Mouse (Mus musculus) liver, embryonic 14.5 days (tissue): ENCODE data around the gene Prrg2. TPM values are rescaled to one million over a fixed set of nuclear protein-coding genes. Genes with fewer than 3 reads are reported as not detected.

Experiments used
- ATAC-seq: fragments of 200-750 bp; cut with Nextera tagmentation; 2 replicates; pipeline ENCODE4 v1.8.0; 2017; ENCODE audit warnings: moderate number of reproducible peaks, mild to moderate bottlenecking, moderate library complexity; ENCODE audit not compliant: insufficient read depth
- DNase-seq, 3 experiments: peaks; one replicate each; pipeline ENCODE4 v3.0.0-alpha.2; 2012 to 2013; ENCODE audit warnings: low read depth in 3 of 3, low spot score in 3 of 3
- H3K27ac ChIP-seq: fragments of 300-500 bp; sonication (generic); 2 replicates; pipeline ENCODE4 v1.5.1; 2014; ENCODE audit warnings: moderate library complexity, mild to moderate bottlenecking, control low read depth, inconsistent platforms
- H3K27me3 ChIP-seq: fragments of 300-500 bp; sonication (generic); 2 replicates; pipeline ENCODE4 v1.6.1; 2014; ENCODE audit warnings: mild to moderate bottlenecking, low read length, moderate library complexity; ENCODE audit not compliant: control insufficient read depth, insufficient read depth
- H3K36me3 ChIP-seq: fragments of 300-500 bp; sonication (generic); replicated peaks from 2 replicates; pipeline ENCODE4 v1.6.1; 2014; ENCODE audit warnings: low read depth; ENCODE audit not compliant: control insufficient read depth, insufficient read depth
- H3K4me1 ChIP-seq, 2 experiments: fragments of 200-500 bp in 1 of 2; fragments of 300-500 bp in 1 of 2; sonication (generic) in 1 of 2; replicated peaks; 2 replicates each; pipeline ENCODE4 v1.6.1; 2012 to 2014; ENCODE audit warnings: antibody characterized with exemption in 1 of 2, inconsistent platforms in 1 of 2, low read length in 1 of 2; ENCODE audit not compliant: control insufficient read depth in 2 of 2, insufficient read depth in 2 of 2
- H3K4me2 ChIP-seq: fragments of 300-500 bp; sonication (generic); 2 replicates; pipeline ENCODE4 v1.6.1; 2014; ENCODE audit warnings: low read depth, mild to moderate bottlenecking, control low read depth, moderate library complexity
- H3K4me3 ChIP-seq, 2 experiments: fragments of 200-500 bp in 1 of 2; fragments of 300-500 bp in 1 of 2; sonication (generic) in 1 of 2; 2 replicates each; pipeline ENCODE4 v1.5.1; 2012 to 2014; ENCODE audit warnings: low read depth in 2 of 2, low read length in 2 of 2, mild to moderate bottlenecking in 2 of 2, control low read depth in 1 of 2, inconsistent platforms in 1 of 2, moderate library complexity in 1 of 2; ENCODE audit not compliant: insufficient read depth in 1 of 2
- H3K9ac ChIP-seq: fragments of 300-500 bp; sonication (generic); replicated peaks from 2 replicates; pipeline ENCODE4 v1.6.1; 2014; ENCODE audit warnings: mild to moderate bottlenecking, control low read depth, moderate library complexity
- H3K9me3 ChIP-seq: fragments of 300-500 bp; sonication (generic); 2 replicates; pipeline ENCODE4 v1.6.1; 2016; ENCODE audit warnings: low read length, mixed read lengths; ENCODE audit not compliant: control insufficient read depth
- CTCF ChIP-seq: IDR thresholded peaks from 2 replicates; pipeline ENCODE4 v1.5.1; 2016; ENCODE audit warnings: antibody characterized with exemption, low read depth, control low read depth
- EP300 ChIP-seq: IDR thresholded peaks from 2 replicates; pipeline ENCODE4 v1.6.1; 2016; ENCODE audit warnings: antibody characterized with exemption, low read depth
- WGBS: fragments of 180-500 bp; shearing (Covaris S2); extraction: QIAGEN DNeasy Blood & Tissue Kit; methylation state at CpG from one replicate; pipeline ENCODE4 v1.1.7; 2014; ENCODE audit not compliant: insufficient replicate concordance; 5-methylcytosine and 5-hydroxymethylcytosine counted together
- polyA plus RNA-seq, 2 experiments: library from polyadenylated mRNA; depleted of rRNA in 1 of 2; stranded (reverse) in 1 of 2; unstranded in 1 of 2; fragments of >200 nt; fragmentation: Nextera tagmentation in 1 of 2; extraction: Ambion mirVana in 1 of 2; gene quantifications; 2 replicates each; pipeline versions ENCODE4 v1.2.1 to v1.2.3; 2012 to 2014

Gene Prrg2
- polyA plus RNA-seq, 2 experiments, result 6.2 to 8.5 TPM

DNA sequence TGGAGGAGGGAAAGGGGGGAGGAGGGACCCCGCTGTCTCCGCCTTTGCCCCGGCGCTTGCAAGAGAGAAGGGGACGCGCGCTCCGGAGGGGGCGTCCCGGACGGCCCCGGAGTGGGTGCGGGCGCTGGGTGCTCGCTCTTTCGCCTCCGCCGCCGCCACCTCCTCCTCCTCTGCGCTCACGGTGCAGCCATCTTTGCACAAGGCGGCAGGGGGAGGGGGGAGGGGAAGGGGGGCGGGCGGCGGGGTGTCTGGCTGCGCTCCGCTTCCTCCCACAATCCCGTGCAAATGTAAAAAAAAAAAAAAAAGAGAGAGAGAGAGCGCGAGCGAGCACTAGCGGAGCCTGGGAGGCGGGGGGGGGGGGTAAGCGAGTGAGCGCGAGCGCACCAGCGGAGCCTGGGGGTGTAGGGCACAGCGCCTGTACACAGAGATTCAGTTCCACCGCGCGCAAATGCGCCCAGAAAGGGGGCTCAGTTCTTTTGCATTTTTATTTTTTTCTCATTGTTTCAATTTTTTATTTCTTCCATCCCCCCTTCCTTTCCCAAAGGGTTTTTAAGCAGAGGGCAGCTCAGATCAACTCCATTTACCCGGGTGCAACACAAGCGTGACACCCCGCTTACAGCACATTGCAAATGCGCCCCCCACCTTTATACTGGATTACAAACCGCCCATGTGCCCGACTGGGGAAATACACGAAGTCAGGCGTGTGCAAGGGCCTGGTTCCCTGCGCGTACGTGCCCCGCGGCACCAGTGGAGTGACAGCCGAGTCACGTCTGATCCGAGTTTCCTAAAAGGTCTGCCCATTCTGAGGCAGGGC is 9.2 kb downstream of the Prrg2 start:
- no peaks in the 10 kb centered on the region for H3K27me3 ChIP-seq
- TF ChIP-seq EP300, result no peak
- TF ChIP-seq CTCF, result no peak
- H3K4me1 ChIP-seq, result peaks cover 14% of the 10 kb centered on the region in 2 experiments
- DNase-seq (peak in 1 of 3 experiments; percentile 54), ATAC-seq (peak; percentile 47)
- peaks cover 6% of the 10 kb centered on the region for H3K36me3 ChIP-seq
- H3K27ac ChIP-seq, result peak overlapping the region; percentile 58
- peak overlapping the region; percentile 84 for H3K4me2 ChIP-seq
- peak overlapping the region; percentile 65 to 68 for H3K4me3 ChIP-seq
- H3K9me3 ChIP-seq, result no peaks in the 10 kb centered on the region
- WGBS, result under 1% methylated on average over 32 of the region's 59 CpGs
- peak overlapping the region; percentile 74 for H3K9ac ChIP-seq

DNA sequence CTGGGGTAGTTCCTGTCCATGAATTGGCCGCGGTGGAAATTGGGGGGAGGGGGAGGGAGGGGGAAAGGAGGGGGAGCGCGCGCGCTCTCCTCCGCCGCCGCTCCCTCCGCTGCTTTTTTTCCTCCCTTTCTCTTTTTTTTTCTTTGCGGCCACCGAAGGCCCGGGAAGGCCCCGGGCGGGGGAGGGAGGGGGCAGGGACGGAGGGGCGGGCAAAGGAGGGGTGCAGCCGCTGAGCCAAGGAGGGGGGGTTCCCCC is 9.7 kb downstream of the Prrg2 start, which contains the start of gene Prr12:
Gene Prr12 (minus strand): TSS at position 20 of the 255 bp plus-strand sequence.
- ATAC-seq, result peak; percentile 32; the same call in 1 of the 2 replicates
- Histone ChIP-seq H3K9me3 (no peaks in the 10 kb centered on the region), H3K9ac (peak within 1 kb of the TSS; percentile 74), H3K4me1 (peaks cover 14% of the 10 kb centered on the region in 2 experiments), H3K27ac (peak within 1 kb of the TSS; percentile 58), H3K27me3 (no peaks in the 10 kb centered on the region), H3K4me3 (peak within 1 kb of the TSS; percentile 65 to 68), H3K4me2 (peak within 1 kb of the TSS; percentile 84), H3K36me3 (peaks cover 6% of the 10 kb centered on the region)
- DNase-seq, result no peak
- TF ChIP-seq CTCF (no peak), EP300 (no peak)
- WGBS, result 0% methylated on average over 12 of the region's 18 CpGs

DNA sequence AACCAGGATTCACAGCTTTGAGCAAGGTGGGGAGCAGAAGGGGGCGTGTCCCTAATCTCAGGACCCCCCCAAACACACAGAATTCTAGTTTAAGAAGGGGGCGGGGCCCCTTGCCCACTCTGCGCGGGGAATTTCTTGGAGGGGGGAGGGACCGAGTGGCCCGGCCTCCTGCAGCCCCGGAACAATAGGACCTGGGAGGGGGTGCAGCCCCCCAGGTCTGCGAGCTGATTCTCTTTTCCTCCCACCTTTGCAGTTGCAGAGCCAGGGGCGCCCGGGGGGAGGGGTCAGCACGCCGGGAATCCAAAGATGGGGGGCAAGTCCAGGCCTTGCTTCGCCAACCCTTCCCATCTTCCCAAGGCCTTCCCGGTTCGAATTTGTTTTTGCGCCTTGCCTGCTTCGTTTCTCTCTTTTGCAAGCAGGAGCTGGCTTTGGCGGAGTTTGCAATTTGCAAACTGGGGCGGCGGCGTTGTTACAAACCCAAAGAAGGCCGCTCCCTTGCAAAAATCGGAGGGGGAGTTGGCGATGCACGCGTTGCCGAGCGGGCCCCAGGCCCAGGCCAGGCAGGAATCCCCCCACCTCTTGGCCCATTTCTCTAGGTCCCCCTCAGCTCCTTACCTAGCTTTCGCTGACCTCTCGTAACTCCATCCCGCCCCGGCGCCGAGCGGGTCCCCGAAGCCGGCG is 10.2 kb downstream of the Prrg2 start:
- Histone ChIP-seq H3K27me3 (no peaks in the 10 kb centered on the region), H3K4me3 (peak overlapping the region; percentile 65 to 68), H3K36me3 (peaks cover 7% of the 10 kb centered on the region), H3K4me2 (peak overlapping the region; percentile 84), H3K9me3 (no peaks in the 10 kb centered on the region), H3K27ac (peak overlapping the region; percentile 16), H3K4me1 (peaks cover 14% of the 10 kb centered on the region in 2 experiments), H3K9ac (peak overlapping the region; percentile 74)
- TF ChIP-seq CTCF (no peak), EP300 (no peak)
- WGBS, result under 1% methylated on average over 38 of the region's 38 CpGs
- ATAC-seq (no peak), DNase-seq (no peak)

DNA sequence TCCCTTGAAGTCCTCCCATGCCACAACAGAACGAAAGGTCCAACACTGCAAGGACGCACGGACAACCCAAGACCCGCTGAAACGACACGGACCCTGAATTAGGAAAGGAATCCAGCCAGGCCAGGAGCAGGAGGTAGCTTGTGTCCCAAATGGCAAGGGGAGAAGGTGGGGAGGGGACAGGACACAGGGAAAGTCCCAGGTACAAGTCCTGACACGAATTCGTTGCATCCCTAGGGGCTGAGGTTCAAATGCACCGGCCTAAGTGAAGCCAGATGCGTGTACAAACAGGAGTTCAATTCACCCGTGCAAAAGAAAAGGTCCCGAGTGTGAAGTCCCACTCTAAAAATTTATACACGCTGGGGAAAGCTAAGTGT is 10.9 kb downstream of the Prrg2 start:
- no peak overlapping the region; the same call in 1 of the 2 replicates for H3K27ac ChIP-seq
- WGBS, result 14% methylated on average over 13 of the region's 13 CpGs

More for the DNA sequence above, 10.9 kb downstream of the Prrg2 start:
- no peaks in the 10 kb centered on the region for H3K9me3 ChIP-seq
- H3K4me3 ChIP-seq, result peak overlapping the region; percentile 65 to 68
- DNase-seq (no peak), ATAC-seq (no peak)
- H3K27me3 ChIP-seq, result no peaks in the 10 kb centered on the region
- H3K4me1 ChIP-seq, result peaks cover 14% of the 10 kb centered on the region in 2 experiments
- peak overlapping the region; percentile 74 for H3K9ac ChIP-seq
- TF ChIP-seq CTCF (no peak), EP300 (no peak)
- peaks cover 12% of the 10 kb centered on the region for H3K36me3 ChIP-seq
- H3K4me2 ChIP-seq, result peak overlapping the region; percentile 84
